Mouse (Mus musculus): ENCODE results near the gene Nkx2-2. TPM values are rescaled to one million over a fixed set of nuclear protein-coding genes. Genes with fewer than 3 reads are reported as not detected.
"Not testable (repeated sequence)": the region's sequence is repeated elsewhere in the genome, so short reads cannot be mapped to it uniquely, and the experiment has no call there.

Nkx2-2 gene
- polyA plus RNA-seq, 1 experiment from 2014 or later: not detected

GRCm38 (mm10) chr2:147186261-147186681 is 7.8 kb downstream of the Nkx2-2 start:
- no peak overlapping the region for H3K4me3 ChIP-seq (ENCODE audit: inconsistent target)
- no peaks in the 10 kb centered on the region for H3K79me2 ChIP-seq (ENCODE audit: inconsistent target)
- 4% methylated on average over 25 of the region's 25 CpGs for WGBS (ENCODE audit: missing documents)
- no peak overlapping the region for H3K27ac ChIP-seq
- H3K36me3 ChIP-seq (ENCODE audit: inconsistent target): no peaks in the 10 kb centered on the region

- WGBS (ENCODE audit: missing documents): 3% methylated on average over 23 of the region's 23 CpGs
These were observed 8.5 kb downstream of the Nkx2-2 start for GRCm38 (mm10) chr2:147185561-147185960.

GRCm38 (mm10) chr2:147184071-147184990 is 9.7 kb downstream of the Nkx2-2 start:
- Histone ChIP-seq H3K4me3 (ENCODE audit: inconsistent target) (no peak overlapping the region), H3K27ac (no peak overlapping the region)
- WGBS (ENCODE audit: missing documents): 2% methylated on average over 59 of the region's 65 CpGs

More at GRCm38 (mm10) chr2:147185561-147185960, 8.5 kb downstream of the Nkx2-2 start:
- Histone ChIP-seq H3K27ac (no peak overlapping the region), H3K79me2 (ENCODE audit: inconsistent target) (no peaks in the 10 kb centered on the region), H3K36me3 (ENCODE audit: inconsistent target) (no peaks in the 10 kb centered on the region), H3K4me3 (ENCODE audit: inconsistent target) (no peak overlapping the region)

GRCm38 (mm10) chr2:147183521-147183920 is 10.5 kb downstream of the Nkx2-2 start:
- 10% methylated on average over 11 of the region's 12 CpGs for WGBS (ENCODE audit: missing documents)
- H3K4me3 ChIP-seq (ENCODE audit: inconsistent target): no peak overlapping the region
- H3K27ac ChIP-seq: no peak overlapping the region
- no peaks in the 10 kb centered on the region for H3K36me3 ChIP-seq (ENCODE audit: inconsistent target)
- H3K79me2 ChIP-seq (ENCODE audit: inconsistent target): no peaks in the 10 kb centered on the region

More at GRCm38 (mm10) chr2:147184071-147184990, 9.7 kb downstream of the Nkx2-2 start:
- Histone ChIP-seq H3K79me2 (ENCODE audit: inconsistent target) (no peaks in the 10 kb centered on the region), H3K36me3 (ENCODE audit: inconsistent target) (no peaks in the 10 kb centered on the region)

GRCm38 (mm10) chr2:147182709-147183260 is 11.3 kb downstream of the Nkx2-2 start:
- Histone ChIP-seq H3K4me3 (ENCODE audit: inconsistent target) (no peak overlapping the region), H3K36me3 (ENCODE audit: inconsistent target) (no peaks in the 10 kb centered on the region), H3K79me2 (ENCODE audit: inconsistent target) (no peaks in the 10 kb centered on the region), H3K27ac (no peak overlapping the region)
- WGBS (ENCODE audit: missing documents): 7% methylated on average over 25 of the region's 25 CpGs

- Histone ChIP-seq H3K79me2 (ENCODE audit: inconsistent target) (no peaks in the 10 kb centered on the region), H3K27ac (no peak overlapping the region), H3K36me3 (ENCODE audit: inconsistent target) (no peaks in the 10 kb centered on the region), H3K4me3 (ENCODE audit: inconsistent target) (no peak overlapping the region)
- 25% methylated on average over 16 of the region's 18 CpGs for WGBS (ENCODE audit: missing documents)
These were observed 11.9 kb downstream of the Nkx2-2 start for GRCm38 (mm10) chr2:147181926-147182708.

- Histone ChIP-seq H3K4me3 (ENCODE audit: inconsistent target) (no peak overlapping the region), H3K79me2 (ENCODE audit: inconsistent target) (no peaks in the 10 kb centered on the region), H3K36me3 (ENCODE audit: inconsistent target) (no peaks in the 10 kb centered on the region), H3K27ac (no peak overlapping the region)
- 25% methylated on average over 5 of the region's 5 CpGs for WGBS (ENCODE audit: missing documents)
These were observed 12.8 kb downstream of the Nkx2-2 start for GRCm38 (mm10) chr2:147181304-147181665.

- WGBS (ENCODE audit: missing documents): 24% methylated on average over 30 of the region's 32 CpGs
- no peak overlapping the region for H3K27ac ChIP-seq
- H3K36me3 ChIP-seq (ENCODE audit: inconsistent target): no peaks in the 10 kb centered on the region
- H3K4me3 ChIP-seq (ENCODE audit: inconsistent target): no peak overlapping the region
- H3K79me2 ChIP-seq (ENCODE audit: inconsistent target): no peaks in the 10 kb centered on the region
These were observed 13.3 kb downstream of the Nkx2-2 start for GRCm38 (mm10) chr2:147180649-147181303.

- H3K4me3 ChIP-seq (ENCODE audit: inconsistent target): no peak overlapping the region
- H3K36me3 ChIP-seq (ENCODE audit: inconsistent target): no peaks in the 10 kb centered on the region
- H3K27ac ChIP-seq: no peak overlapping the region
- 4% methylated on average over 39 of the region's 39 CpGs for WGBS (ENCODE audit: missing documents)
- H3K79me2 ChIP-seq (ENCODE audit: inconsistent target): no peaks in the 10 kb centered on the region
These were observed 15.7 kb downstream of the Nkx2-2 start for GRCm38 (mm10) chr2:147178091-147179059.

GRCm38 (mm10) chr2:147177672-147178071 is 16.4 kb downstream of the Nkx2-2 start:
- no peak overlapping the region for H3K27ac ChIP-seq
- no peaks in the 10 kb centered on the region for H3K79me2 ChIP-seq (ENCODE audit: inconsistent target)
- no peak overlapping the region for H3K4me3 ChIP-seq (ENCODE audit: inconsistent target)
- WGBS (ENCODE audit: missing documents): 9% methylated on average over 9 of the region's 10 CpGs
- no peaks in the 10 kb centered on the region for H3K36me3 ChIP-seq (ENCODE audit: inconsistent target)

GRCm38 (mm10) chr2:147175296-147175695 is 18.7 kb downstream of the Nkx2-2 start:
- H3K79me2 ChIP-seq (ENCODE audit: inconsistent target): no peaks in the 10 kb centered on the region
- H3K36me3 ChIP-seq (ENCODE audit: inconsistent target): no peaks in the 10 kb centered on the region
- H3K4me3 ChIP-seq (ENCODE audit: inconsistent target): no peak overlapping the region
- no peak overlapping the region for H3K27ac ChIP-seq
- WGBS (ENCODE audit: missing documents): 85% methylated on average over 11 of the region's 11 CpGs

- Histone ChIP-seq H3K36me3 (ENCODE audit: inconsistent target) (no peaks in the 10 kb centered on the region), H3K79me2 (ENCODE audit: inconsistent target) (no peaks in the 10 kb centered on the region), H3K27ac (no peak overlapping the region), H3K4me3 (ENCODE audit: inconsistent target) (no peak overlapping the region)
These were observed 20.3 kb downstream of the Nkx2-2 start for GRCm38 (mm10) chr2:147173751-147174150.

- not testable (repeated sequence) for H3K27ac ChIP-seq; H3K4me3 ChIP-seq (ENCODE audit: inconsistent target)
- WGBS (ENCODE audit: missing documents): 87% methylated on average over 9 of the region's 9 CpGs
These were observed 23.5 kb downstream of the Nkx2-2 start for GRCm38 (mm10) chr2:147170538-147170937.

More at GRCm38 (mm10) chr2:147170538-147170937, 23.5 kb downstream of the Nkx2-2 start:
- H3K79me2 ChIP-seq (ENCODE audit: inconsistent target); H3K36me3 ChIP-seq (ENCODE audit: inconsistent target): not testable (repeated sequence)
